Mouse (Mus musculus) stomach, embryonic 15.5 days (tissue): ENCODE data around the gene Rdh5. TPM values are rescaled to one million over a fixed set of nuclear protein-coding genes. Genes with fewer than 3 reads are reported as not detected.

ENCODE experiments used
- ATAC-seq: fragments of 200-750 bp; cut with Nextera tagmentation; 2 replicates; pipeline ENCODE4 v1.8.0; 2017; ENCODE audit warnings: low read depth, moderate number of reproducible peaks, moderate TSS enrichment; ENCODE audit not compliant: insufficient read depth, low FRiP score
- H3K27ac ChIP-seq: fragments of 300-500 bp; sonication (generic); 2 replicates; pipeline ENCODE4 v1.5.1; 2015; ENCODE audit warnings: mild to moderate bottlenecking, inconsistent platforms
- H3K27me3 ChIP-seq: fragments of 300-500 bp; sonication (generic); replicated peaks from 2 replicates; pipeline ENCODE4 v1.6.1; 2015; ENCODE audit warnings: inconsistent platforms
- H3K36me3 ChIP-seq: fragments of 300-500 bp; sonication (generic); 2 replicates; pipeline ENCODE4 v1.6.1; 2015; ENCODE audit warnings: inconsistent platforms
- H3K4me1 ChIP-seq: fragments of 300-500 bp; sonication (generic); 2 replicates; pipeline ENCODE4 v1.6.1; 2015; ENCODE audit warnings: inconsistent platforms
- H3K4me2 ChIP-seq: fragments of 300-500 bp; sonication (generic); 2 replicates; pipeline ENCODE4 v1.6.1; 2015; ENCODE audit warnings: mild to moderate bottlenecking, inconsistent platforms
- H3K4me3 ChIP-seq: fragments of 300-500 bp; sonication (generic); replicated peaks from 2 replicates; pipeline ENCODE4 v1.5.1; 2015; ENCODE audit warnings: inconsistent platforms
- H3K9ac ChIP-seq: fragments of 300-500 bp; sonication (generic); 2 replicates; pipeline ENCODE4 v1.6.1; 2015; ENCODE audit warnings: inconsistent platforms
- H3K9me3 ChIP-seq: fragments of 300-500 bp; sonication (generic); 2 replicates; pipeline ENCODE4 v1.6.1; 2016; ENCODE audit warnings: inconsistent platforms
- WGBS: fragments of 180-500 bp; shearing (Covaris S2); methylation state at CpG from one replicate; pipeline ENCODE4 v1.1.7; 2015; 5-methylcytosine and 5-hydroxymethylcytosine counted together
- polyA plus RNA-seq: library from polyadenylated mRNA; unstranded; fragments of >200 nt; fragmentation: Nextera tagmentation; extraction: Ambion mirVana; gene quantifications from 2 replicates; pipeline ENCODE4 v1.2.1, GENCODE M21; 2015

The Rdh5 gene
- polyA plus RNA-seq, 1 experiment from 2014 or later: 15.0 TPM

DNA sequence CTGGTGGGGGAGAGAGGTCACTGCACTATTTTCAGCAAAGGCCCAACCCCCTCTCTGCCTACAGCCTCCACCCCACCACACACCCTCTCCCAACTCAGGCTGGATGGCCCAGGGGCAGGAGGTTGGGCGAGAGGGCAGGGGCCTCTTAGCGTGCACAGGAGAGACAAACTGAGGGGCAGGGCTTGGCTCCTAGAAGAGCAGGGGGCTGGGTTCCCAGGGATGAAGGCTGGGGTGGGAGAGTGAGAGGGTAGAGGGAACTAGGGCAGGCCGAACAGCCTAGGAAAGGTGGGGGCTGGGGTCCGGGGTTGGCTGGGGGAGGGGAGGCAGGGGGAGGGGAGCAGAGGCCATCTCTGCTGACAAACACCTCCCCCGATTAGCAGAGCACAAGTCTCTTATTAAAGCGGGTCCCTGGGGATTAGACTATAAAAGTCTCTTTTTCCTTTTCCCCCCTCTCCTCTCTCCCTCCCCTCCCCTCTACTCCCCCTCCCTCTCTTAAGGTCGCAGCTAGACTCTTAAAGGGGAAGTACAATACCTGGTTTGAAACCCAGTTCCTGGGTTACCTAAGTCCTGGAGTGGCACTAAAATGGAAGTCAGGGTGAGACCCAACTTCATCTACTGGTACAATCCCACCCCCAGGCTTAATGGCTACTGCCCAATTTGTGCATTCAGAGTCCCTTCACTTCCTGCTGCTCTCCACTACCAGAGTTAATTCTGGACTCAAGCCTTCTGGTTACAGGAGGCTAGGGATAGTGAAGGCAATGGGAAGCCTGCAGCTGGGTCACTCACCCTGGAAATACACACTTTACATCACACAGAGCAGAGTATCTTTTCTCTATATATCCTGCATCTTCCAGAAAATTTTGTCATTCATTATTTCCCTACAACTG is 33.5 kb downstream of the Rdh5 start:
- ATAC-seq: 0 out of 2 replicates have a peak, but pooled peaks have one; percentile 32
- 0 out of 2 replicates have a peak overlapping the region, but pooled peaks have one; percentile 28 for H3K27ac ChIP-seq
- no peaks in the 10 kb centered on the region for H3K27me3 ChIP-seq
- H3K9me3 ChIP-seq: no peaks in the 10 kb centered on the region
- H3K4me2 ChIP-seq: peak overlapping the region; percentile 90
- H3K36me3 ChIP-seq: 0 out of 2 replicates have a peak, but pooled peaks cover 5% of the 10 kb centered on the region
- no peak overlapping the region for H3K9ac ChIP-seq
- H3K4me3 ChIP-seq: peak overlapping the region; percentile 29
- H3K4me1 ChIP-seq: peaks cover 22% of the 10 kb centered on the region
- 5% methylated on average over 7 of the region's 7 CpGs for WGBS

GRCm38 (mm10) chr10:128882067-128882466 is 40.6 kb downstream of the Rdh5 start:
- Histone ChIP-seq H3K4me3 (no peak overlapping the region), H3K27ac (no peak overlapping the region), H3K9me3 (no peaks in the 10 kb centered on the region), H3K4me1 (no peaks in the 10 kb centered on the region), H3K4me2 (no peak overlapping the region), H3K27me3 (no peaks in the 10 kb centered on the region), H3K36me3 (peaks cover 8% of the 10 kb centered on the region; the same call in 1 of the 2 replicates), H3K9ac (no peak overlapping the region)
- no peak for ATAC-seq
- 89% methylated on average over 5 of the region's 5 CpGs for WGBS

- Histone ChIP-seq H3K4me3 (no peak overlapping the region), H3K9me3 (no peaks in the 10 kb centered on the region), H3K9ac (no peak overlapping the region), H3K4me1 (no peaks in the 10 kb centered on the region), H3K36me3 (peaks cover 8% of the 10 kb centered on the region; the same call in 1 of the 2 replicates), H3K27ac (no peak overlapping the region), H3K4me2 (no peak overlapping the region), H3K27me3 (no peaks in the 10 kb centered on the region)
- ATAC-seq: no peak
- WGBS: 77% methylated on average over 2 of the region's 2 CpGs
Observed at GRCm38 (mm10) chr10:128878811-128879210, 43.9 kb downstream of the Rdh5 start.

GRCm38 (mm10) chr10:128878291-128878690 is 44.4 kb downstream of the Rdh5 start:
- no peak overlapping the region for H3K4me2 ChIP-seq
- no peaks in the 10 kb centered on the region for H3K27me3 ChIP-seq
- H3K36me3 ChIP-seq: peaks cover 8% of the 10 kb centered on the region; the same call in 1 of the 2 replicates
- H3K27ac ChIP-seq: no peak overlapping the region
- H3K4me1 ChIP-seq: no peaks in the 10 kb centered on the region
- no peak for ATAC-seq
- no peak overlapping the region for H3K4me3 ChIP-seq
- H3K9me3 ChIP-seq: no peaks in the 10 kb centered on the region
- no peak overlapping the region for H3K9ac ChIP-seq

- no peak for ATAC-seq
- 92% methylated on average over 3 of the region's 3 CpGs for WGBS
Observed at GRCm38 (mm10) chr10:128870341-128870740, 52.3 kb downstream of the Rdh5 start.

GRCm38 (mm10) chr10:128866518-128866917 is 56.2 kb downstream of the Rdh5 start:
- no peaks in the 10 kb centered on the region for H3K27me3 ChIP-seq
- H3K4me2 ChIP-seq: no peak overlapping the region
- ATAC-seq: no peak
- H3K9ac ChIP-seq: no peak overlapping the region
- H3K27ac ChIP-seq: no peak overlapping the region
- no peaks in the 10 kb centered on the region for H3K9me3 ChIP-seq
- H3K4me3 ChIP-seq: no peak overlapping the region
- WGBS: 88% methylated on average over 1 of the region's 1 CpGs
- no peaks in the 10 kb centered on the region for H3K4me1 ChIP-seq
- peaks cover 9% of the 10 kb centered on the region; the same call in 1 of the 2 replicates for H3K36me3 ChIP-seq

More at GRCm38 (mm10) chr10:128870341-128870740, 52.3 kb downstream of the Rdh5 start:
- H3K4me1 ChIP-seq: no peaks in the 10 kb centered on the region
- no peak overlapping the region for H3K27ac ChIP-seq
- no peak overlapping the region for H3K4me2 ChIP-seq
- no peaks in the 10 kb centered on the region for H3K9me3 ChIP-seq
- H3K36me3 ChIP-seq: peaks cover 15% of the 10 kb centered on the region; the same call in 1 of the 2 replicates
- no peak overlapping the region for H3K4me3 ChIP-seq
- no peaks in the 10 kb centered on the region for H3K27me3 ChIP-seq
- no peak overlapping the region for H3K9ac ChIP-seq

DNA sequence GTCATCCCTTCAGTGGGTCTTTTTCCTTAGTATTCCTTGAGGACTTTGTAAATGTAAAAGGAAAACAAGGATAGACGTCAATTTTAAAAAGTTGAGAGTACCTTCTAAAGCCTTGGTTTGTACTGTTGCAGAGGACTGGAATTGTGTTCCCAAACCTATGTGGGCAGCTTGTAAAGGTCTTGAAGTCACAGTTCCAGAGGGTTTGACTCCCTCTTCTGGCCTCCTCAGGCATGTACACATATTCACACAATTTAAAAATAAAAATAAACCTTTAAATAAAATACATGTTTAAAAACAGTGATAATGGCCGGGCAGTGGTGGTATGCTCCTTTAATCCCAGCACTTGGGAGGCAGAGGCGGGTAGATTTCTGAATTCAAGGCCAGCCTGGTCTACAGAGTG is 56.6 kb downstream of the Rdh5 start:
- Histone ChIP-seq H3K9me3 (no peaks in the 10 kb centered on the region), H3K36me3 (peaks cover 9% of the 10 kb centered on the region; the same call in 1 of the 2 replicates), H3K4me3 (no peak overlapping the region), H3K4me1 (no peaks in the 10 kb centered on the region), H3K27me3 (no peaks in the 10 kb centered on the region), H3K4me2 (no peak overlapping the region), H3K27ac (no peak overlapping the region), H3K9ac (no peak overlapping the region)
- ATAC-seq: no peak
- WGBS: 87% methylated on average over 3 of the region's 3 CpGs

Other genes starting within 250 kb of the Rdh5 start
- gene Suox, start 248.8 kb downstream of the Rdh5 start, polyA plus RNA-seq: 14.4 and 16.2 TPM in 2 replicates
- 68.9 and 75.1 TPM in 2 replicates for gene Rab5b, start 226.6 kb downstream of the Rdh5 start, polyA plus RNA-seq
- 1.3 and 1.9 TPM in 2 replicates for gene Pmel, start 218.7 kb downstream of the Rdh5 start, polyA plus RNA-seq
- gene Cdk2, start 217.9 kb downstream of the Rdh5 start, polyA plus RNA-seq: 79.8 and 89.1 TPM in 2 replicates
- 15.9 and 18.0 TPM in 2 replicates for gene Dgka, start 178.0 kb downstream of the Rdh5 start, polyA plus RNA-seq
- 36.1 TPM in 2 replicates for gene Pym1, start 175.0 kb downstream of the Rdh5 start, polyA plus RNA-seq
- gene Mmp19, start 132.0 kb downstream of the Rdh5 start, polyA plus RNA-seq: 1.2 and 2.0 TPM in 2 replicates
- gene Dnajc14, start 118.8 kb downstream of the Rdh5 start, polyA plus RNA-seq: 49.8 and 50.6 TPM in 2 replicates
- gene Tmem198b, start 118.5 kb downstream of the Rdh5 start, polyA plus RNA-seq: 15.4 and 16.3 TPM in 2 replicates
- gene Sarnp, start 105.6 kb downstream of the Rdh5 start, polyA plus RNA-seq: 187 and 207 TPM in 2 replicates
- 92.8 and 95.7 TPM in 2 replicates for gene Ormdl2, start 101.2 kb downstream of the Rdh5 start, polyA plus RNA-seq
- gene Gdf11, start 31.2 kb downstream of the Rdh5 start, polyA plus RNA-seq: 4.4 and 4.7 TPM in 2 replicates
- 693 and 758 TPM in 2 replicates for gene Cd63, start 21.9 kb downstream of the Rdh5 start, polyA plus RNA-seq
- gene Bloc1s1, start 1.1 kb upstream of the Rdh5 start, polyA plus RNA-seq: 190 and 208 TPM in 2 replicates
- gene Itga7, start 10.9 kb upstream of the Rdh5 start, polyA plus RNA-seq: 5.2 and 5.7 TPM in 2 replicates
- 2.2 and 2.8 TPM in 2 replicates for gene Mettl7b, start 38.1 kb upstream of the Rdh5 start, polyA plus RNA-seq
- gene Olfr9, start 66.5 kb upstream of the Rdh5 start, polyA plus RNA-seq: not detected in 2 replicates
- not detected in 2 replicates for gene Olfr763, start 87.9 kb upstream of the Rdh5 start, polyA plus RNA-seq
- not detected in 2 replicates for gene Olfr764-ps1, start 117.0 kb upstream of the Rdh5 start, polyA plus RNA-seq
- gene Olfr765, start 127.1 kb upstream of the Rdh5 start, polyA plus RNA-seq: not detected in 2 replicates
- gene Olfr766-ps1, start 146.1 kb upstream of the Rdh5 start, polyA plus RNA-seq: not detected in 2 replicates
- gene Olfr767, start 160.0 kb upstream of the Rdh5 start, polyA plus RNA-seq: not detected in 2 replicates
- gene Olfr768, start 176.5 kb upstream of the Rdh5 start, polyA plus RNA-seq: not detected in 2 replicates
- not detected in 2 replicates for gene Olfr769, start 195.0 kb upstream of the Rdh5 start, polyA plus RNA-seq
- not detected in 2 replicates for gene Olfr770, start 216.1 kb upstream of the Rdh5 start, polyA plus RNA-seq
- gene Olfr771, start 241.9 kb upstream of the Rdh5 start, polyA plus RNA-seq: not detected in 2 replicates